Mouse (Mus musculus) cerebellum, adult 9-10 months (tissue): Measurements from ENCODE around the gene Olfr65.

ENCODE experiments used
- DNase-seq: peaks from one replicate; pipeline ENCODE4 v3.0.0; 2022

The Olfr65 gene

GRCm38 (mm10) chr7:103903187-103903586, at the start of gene Olfr65:
Olfr65 (plus strand) TSS chr7:103903487.
- no peak for DNase-seq

GRCm38 (mm10) chr7:103854669-103855068, 48.6 kb upstream of the Olfr65 start:
- no peak for DNase-seq

- DNase-seq, result no peak
These were observed 44.2 kb upstream of the Olfr65 start for GRCm38 (mm10) chr7:103859076-103859475.

GRCm38 (mm10) chr7:103860855-103861254, 42.4 kb upstream of the Olfr65 start:
- DNase-seq, result no peak

- DNase-seq, result no peak
These were observed 41.8 kb upstream of the Olfr65 start for GRCm38 (mm10) chr7:103861531-103861930.

- DNase-seq, result no peak
These were observed 37.6 kb upstream of the Olfr65 start for GRCm38 (mm10) chr7:103865716-103866115.

GRCm38 (mm10) chr7:103870667-103871066, 32.6 kb upstream of the Olfr65 start:
- no peak for DNase-seq

GRCm38 (mm10) chr7:103873064-103873463, 30.2 kb upstream of the Olfr65 start:
- DNase-seq, result no peak

- DNase-seq, result no peak
These were observed 28.8 kb upstream of the Olfr65 start for GRCm38 (mm10) chr7:103874451-103874850.

GRCm38 (mm10) chr7:103877093-103877492, 26.2 kb upstream of the Olfr65 start:
- DNase-seq, result no peak

GRCm38 (mm10) chr7:103886152-103886551, 17.1 kb upstream of the Olfr65 start, which contains the start of gene Olfr66:
Olfr66 (minus strand) TSS chr7:103886252.
- DNase-seq, result no peak

GRCm38 (mm10) chr7:103894385-103894784, 8.9 kb upstream of the Olfr65 start, which contains the start of gene Olfr64:
Olfr64 (minus strand) TSS chr7:103894485.
- DNase-seq, result no peak

- DNase-seq, result no peak
These were observed 6.8 kb downstream of the Olfr65 start for GRCm38 (mm10) chr7:103910047-103910446.

- no peak for DNase-seq
These were observed 9.8 kb downstream of the Olfr65 start for GRCm38 (mm10) chr7:103912969-103913511.

GRCm38 (mm10) chr7:103915338-103915737, 12.1 kb downstream of the Olfr65 start:
- no peak for DNase-seq

GRCm38 (mm10) chr7:103928525-103928924, 25.2 kb downstream of the Olfr65 start, which contains the start of gene Olfr631:
Olfr631 (plus strand) TSS chr7:103928825.
- DNase-seq, result no peak

GRCm38 (mm10) chr7:103934264-103934663, 31.0 kb downstream of the Olfr65 start, which contains the start of gene Olfr632:
Olfr632 (plus strand) TSS chr7:103934347.
- no peak for DNase-seq

GRCm38 (mm10) chr7:103942730-103943129, 39.4 kb downstream of the Olfr65 start:
- DNase-seq, result no peak

GRCm38 (mm10) chr7:103944137-103944536, 40.9 kb downstream of the Olfr65 start, which contains the start of gene Olfr633:
Olfr633 (plus strand) TSS chr7:103944437.
- DNase-seq, result no peak
